Mouse (Mus musculus) forebrain, postnatal 0 days (tissue): Measurements from ENCODE around the gene Rtkn. TPM values are rescaled to one million over a fixed set of nuclear protein-coding genes. Genes with fewer than 3 reads are reported as not detected.
A peak's percentile ranks its signal among the peaks of the same experiment; 100 is the strongest.

ENCODE experiments used
- ATAC-seq: fragments of 200-750 bp; cut with Nextera tagmentation; 2 replicates; pipeline ENCODE4 v1.8.0; 2017; ENCODE audit warnings: mild to moderate bottlenecking, moderate library complexity
- DNase-seq: peaks from one replicate; pipeline ENCODE4 v3.0.0-alpha.2; 2015
- H3K27ac ChIP-seq: fragments of 300-500 bp; sonication (generic); 2 replicates; pipeline ENCODE4 v1.5.1; 2014; ENCODE audit warnings: low read depth, mild to moderate bottlenecking, antibody characterized with exemption, low read length, moderate library complexity, mixed read lengths
- H3K27me3 ChIP-seq: fragments of 300-500 bp; sonication (generic); 2 replicates; pipeline ENCODE4 v1.6.1; 2014; ENCODE audit warnings: mild to moderate bottlenecking, low read length, mixed read lengths; ENCODE audit not compliant: insufficient read depth
- H3K36me3 ChIP-seq: fragments of 300-500 bp; sonication (generic); 2 replicates; pipeline ENCODE4 v1.6.1; 2014; ENCODE audit warnings: mild to moderate bottlenecking, moderate library complexity; ENCODE audit not compliant: insufficient read depth
- H3K4me1 ChIP-seq: fragments of 300-500 bp; sonication (generic); 2 replicates; pipeline ENCODE4 v1.6.1; 2014; ENCODE audit warnings: antibody characterized with exemption; ENCODE audit not compliant: insufficient read depth
- H3K4me2 ChIP-seq: fragments of 300-500 bp; sonication (generic); 2 replicates; pipeline ENCODE4 v1.6.1; 2014; ENCODE audit warnings: low read depth, mild to moderate bottlenecking, moderate library complexity
- H3K4me3 ChIP-seq: fragments of 300-500 bp; sonication (generic); 2 replicates; pipeline ENCODE4 v1.5.1; 2014; ENCODE audit warnings: low read depth, low read length, mixed read lengths
- H3K9ac ChIP-seq: fragments of 300-500 bp; sonication (generic); 2 replicates; pipeline ENCODE4 v1.6.1; 2014; ENCODE audit warnings: mild to moderate bottlenecking
- H3K9me3 ChIP-seq: fragments of 300-500 bp; sonication (generic); 2 replicates; pipeline ENCODE4 v1.6.1; 2016; ENCODE audit warnings: low read length
- CTCF ChIP-seq: sonication (generic); IDR thresholded peaks from 2 replicates; pipeline ENCODE4 v1.5.1; 2016; ENCODE audit warnings: antibody characterized with exemption, control low read depth, low read depth
- WGBS: fragments of 180-500 bp; shearing (Covaris S2); extraction: QIAGEN DNeasy Blood & Tissue Kit; methylation state at CpG from one replicate; pipeline ENCODE4 v1.1.7; 2014; 5-methylcytosine and 5-hydroxymethylcytosine counted together
- polyA plus RNA-seq: library from polyadenylated mRNA; unstranded; fragments of >200 nt; fragmentation: Nextera tagmentation; extraction: Ambion mirVana; gene quantifications from 2 replicates; pipeline ENCODE4 v1.2.1, GENCODE M21; 2015
- total RNA-seq: library from RNA; depleted of rRNA; stranded (reverse); fragments of >200 nt; gene quantifications from 2 replicates; pipeline ENCODE4 v1.2.3, GENCODE M21; 2014; rRNA removed

Gene Rtkn
- total RNA-seq (17.1 and 19.4 TPM in 2 replicates), polyA plus RNA-seq (7.9 and 8.1 TPM in 2 replicates)

- H3K36me3 ChIP-seq = no peaks in the 10 kb centered on the region
- H3K9ac ChIP-seq = no peak within 1 kb of the TSS
- H3K9me3 ChIP-seq = no peaks in the 10 kb centered on the region
- ATAC-seq (no peak), DNase-seq (no peak)
- H3K27ac ChIP-seq = no peak within 1 kb of the TSS
- H3K4me2 ChIP-seq = peak within 1 kb of the TSS; percentile 48
- no peaks in the 10 kb centered on the region for H3K4me1 ChIP-seq
- no peak for TF ChIP-seq CTCF
- WGBS = 60% methylated on average over 7 of the region's 7 CpGs
- no peak within 1 kb of the TSS for H3K4me3 ChIP-seq
- H3K27me3 ChIP-seq = peaks cover 10% of the 10 kb centered on the region; the same call in 1 of the 2 replicates
Measured at GRCm38 (mm10) chr6:83134951-83135513, at the start of gene Rtkn. Gene Rtkn, plus strand, starts transcription at chr6:83135463.

GRCm38 (mm10) chr6:83086121-83087035 lies 48.9 kb upstream of the Rtkn start, which contains the start of gene Lbx2:
Gene Lbx2, plus strand, starts transcription at chr6:83086367.
- Histone ChIP-seq H3K27ac (no peak within 1 kb of the TSS), H3K9me3 (no peaks in the 10 kb centered on the region), H3K27me3 (peaks cover 56% of the 10 kb centered on the region), H3K4me1 (no peaks in the 10 kb centered on the region), H3K4me2 (no peak within 1 kb of the TSS), H3K36me3 (peaks cover 4% of the 10 kb centered on the region; the same call in 1 of the 2 replicates), H3K4me3 (no peak within 1 kb of the TSS), H3K9ac (no peak within 1 kb of the TSS)
- DNase-seq = no peak
- no peak for TF ChIP-seq CTCF
- no peak for ATAC-seq
- WGBS = 5% methylated on average over 42 of the region's 42 CpGs

- Histone ChIP-seq H3K36me3 (no peaks in the 10 kb centered on the region), H3K4me1 (no peaks in the 10 kb centered on the region), H3K9ac (no peak overlapping the region), H3K4me3 (no peak overlapping the region), H3K9me3 (no peaks in the 10 kb centered on the region), H3K27ac (no peak overlapping the region), H3K27me3 (peaks cover 56% of the 10 kb centered on the region), H3K4me2 (peak overlapping the region; percentile 23; the same call in 1 of the 2 replicates)
- DNase-seq = no peak
- 1% methylated on average over 47 of the region's 47 CpGs for WGBS
- no peak for TF ChIP-seq CTCF
- no peak for ATAC-seq
Measured at GRCm38 (mm10) chr6:83087205-83087925, 47.9 kb upstream of the Rtkn start.

- Histone ChIP-seq H3K36me3 (no peaks in the 10 kb centered on the region), H3K9me3 (no peaks in the 10 kb centered on the region), H3K27me3 (peaks cover 56% of the 10 kb centered on the region), H3K4me2 (peak overlapping the region; percentile 23; the same call in 1 of the 2 replicates), H3K4me3 (no peak overlapping the region), H3K9ac (no peak overlapping the region), H3K4me1 (no peaks in the 10 kb centered on the region), H3K27ac (no peak overlapping the region)
- TF ChIP-seq CTCF = no peak
- no peak for DNase-seq
- WGBS = 7% methylated on average over 9 of the region's 9 CpGs
- no peak for ATAC-seq
Measured at GRCm38 (mm10) chr6:83087926-83088260, 47.4 kb upstream of the Rtkn start.

GRCm38 (mm10) chr6:83092416-83093127 lies 42.7 kb upstream of the Rtkn start:
- H3K27ac ChIP-seq = no peak overlapping the region
- TF ChIP-seq CTCF = no peak
- H3K36me3 ChIP-seq = no peaks in the 10 kb centered on the region
- ATAC-seq (no peak), DNase-seq (no peak)
- H3K4me2 ChIP-seq = no peak overlapping the region
- H3K9me3 ChIP-seq = no peaks in the 10 kb centered on the region
- H3K27me3 ChIP-seq = peaks cover 26% of the 10 kb centered on the region
- H3K4me3 ChIP-seq = no peak overlapping the region
- H3K9ac ChIP-seq = no peak overlapping the region
- no peaks in the 10 kb centered on the region for H3K4me1 ChIP-seq
- 48% methylated on average over 6 of the region's 6 CpGs for WGBS

GRCm38 (mm10) chr6:83095968-83096367 lies 39.3 kb upstream of the Rtkn start:
- no peak for DNase-seq
- ATAC-seq = no peak
- Histone ChIP-seq H3K27ac (no peak overlapping the region), H3K9me3 (no peaks in the 10 kb centered on the region), H3K4me3 (no peak overlapping the region), H3K4me1 (no peaks in the 10 kb centered on the region), H3K4me2 (no peak overlapping the region), H3K9ac (no peak overlapping the region), H3K36me3 (no peaks in the 10 kb centered on the region), H3K27me3 (no peaks in the 10 kb centered on the region; the same call in 1 of the 2 replicates)
- WGBS = 37% methylated on average over 6 of the region's 6 CpGs
- no peak for TF ChIP-seq CTCF
